Mouse (Mus musculus): ENCODE data around the gene Pyy.

DNA sequence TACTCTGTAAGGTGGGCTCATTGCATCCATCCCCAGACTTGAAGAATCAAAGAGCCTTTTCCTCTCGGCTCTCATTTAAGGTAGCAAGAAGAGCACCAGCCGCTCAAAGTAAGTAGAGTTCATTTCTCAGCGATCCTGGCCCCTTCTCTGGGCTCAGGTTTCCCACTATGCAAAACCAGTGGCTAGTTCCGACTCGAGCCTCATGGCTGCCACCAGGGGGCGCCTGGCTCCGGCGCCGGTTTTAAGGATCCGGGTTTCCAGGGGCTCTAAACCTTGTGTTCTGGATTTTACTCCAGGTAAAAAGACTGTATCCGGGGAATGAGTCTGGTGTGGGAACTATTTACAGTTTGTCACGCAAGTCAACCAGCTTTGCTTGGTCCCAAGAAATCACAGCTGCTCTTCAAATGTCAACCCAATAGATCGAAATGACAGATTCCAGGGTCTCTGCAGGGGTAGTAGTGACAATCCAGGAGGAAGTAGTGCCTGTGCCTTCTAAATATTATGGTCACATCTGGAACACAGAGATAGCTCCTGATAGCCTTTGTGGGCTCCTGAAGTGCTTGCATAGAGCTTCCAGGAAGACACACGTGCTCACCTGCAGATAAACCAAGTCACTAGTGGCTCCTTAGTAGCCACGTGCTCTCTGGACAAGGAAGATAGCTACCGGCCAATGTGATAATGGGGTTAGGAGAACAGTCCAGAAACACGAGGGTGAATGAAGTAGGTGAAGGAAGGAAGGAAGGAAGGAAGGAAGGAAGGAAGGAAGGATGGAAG lies 5.0 kb downstream of the Pyy start:
- TF ChIP-seq EP300 (IDR thresholded peaks at IDR 0.05; ENCODE audit: low read depth): no peak
- TF ChIP-seq CTCF (IDR thresholded peaks at IDR 0.05; ENCODE audit: low read depth): peak; percentile 74

Measured in heart, postnatal 0 days (tissue).